ENCODE assay signal across 15 mouse cellular contexts in the genomic region with DNA sequence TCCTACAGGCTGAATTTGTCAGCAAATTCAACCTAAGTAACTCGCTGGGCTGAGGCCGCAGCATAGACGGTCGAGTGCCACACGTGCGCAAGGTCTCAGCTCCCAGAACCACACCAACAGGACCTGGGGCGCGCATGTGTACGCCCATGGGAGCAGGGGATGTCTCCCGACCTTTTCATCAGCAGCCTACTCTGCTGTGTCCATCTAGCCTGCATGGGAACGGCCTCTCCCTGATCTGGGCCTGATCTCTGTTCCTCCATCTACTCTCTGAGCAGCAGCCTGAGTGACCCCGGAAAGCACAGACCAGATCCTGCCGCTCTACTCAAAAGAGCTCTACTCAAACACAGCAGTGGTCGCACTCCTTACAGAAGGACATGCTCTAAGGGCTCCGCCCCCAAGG. TPM values are rescaled to one million over a fixed set of nuclear protein-coding genes. Genes with fewer than 3 reads are reported as not detected.
A peak's percentile ranks its signal among the peaks of the same experiment; 100 is the strongest.
DNase-seq lines count a peak whose midpoint lies in the region; ATAC-seq and TF ChIP-seq lines count a peak whose summit lies in the region.
"Had no signal": no experiment of that assay in that cellular context is flagged by ENCODE, and none has a peak within 500 bp of the region (broad histone marks: within the 10 kb centered on the region; RNA-seq: fewer than 3 reads in every experiment).

No protein-coding gene starts in this region.

- H3K9ac ChIP-seq in forebrain, embryonic 13.5 days: 0 out of 2 replicates have a peak overlapping the region, but pooled peaks have one; percentile 30
- H3K9ac ChIP-seq in forebrain, embryonic 14.5 days (ENCODE audit: low read length): no peak overlapping the region
- no peak overlapping the region for H3K9ac ChIP-seq in kidney, embryonic 15.5 days
- H3K9ac ChIP-seq: forebrain, embryonic 15.5 days had no signal

- H3K9me3 ChIP-seq in forebrain, embryonic 13.5 days (replicated peaks): no peaks in the 10 kb centered on the region
- no peaks in the 10 kb centered on the region for H3K9me3 ChIP-seq in forebrain, embryonic 14.5 days (replicated peaks; ENCODE audit: control insufficient read depth, low read length)
- H3K9me3 ChIP-seq in kidney, embryonic 15.5 days (replicated peaks): no peaks in the 10 kb centered on the region
- no peaks in the 10 kb centered on the region for H3K9me3 ChIP-seq in G1E (replicated peaks)
- H3K9me3 ChIP-seq: forebrain, embryonic 15.5 days had no signal

- H3K4me2 ChIP-seq in forebrain, embryonic 13.5 days: no peak overlapping the region
- no peak overlapping the region for H3K4me2 ChIP-seq in forebrain, embryonic 14.5 days (ENCODE audit: low read length)
- H3K4me2 ChIP-seq in kidney, embryonic 15.5 days: no peak overlapping the region
- H3K4me2 ChIP-seq: forebrain, embryonic 15.5 days had no signal

- H3K79me3 ChIP-seq in C2C12 (ENCODE audit: low read depth): peaks cover 49% of the 10 kb centered on the region

- 88% methylated on average over 15 of the region's 15 CpGs for WGBS in forebrain, embryonic 13.5 days
- WGBS in forebrain, embryonic 14.5 days: 92% methylated on average over 15 of the region's 15 CpGs
- 91% methylated on average over 15 of the region's 15 CpGs for WGBS in kidney, embryonic 15.5 days

- H3K4me3 ChIP-seq in forebrain, embryonic 13.5 days: no peak overlapping the region
- no peak overlapping the region for H3K4me3 ChIP-seq in forebrain, embryonic 14.5 days (ENCODE audit: low read depth, low read length)
- no peak overlapping the region for H3K4me3 ChIP-seq in kidney, embryonic 15.5 days (replicated peaks)
- H3K4me3 ChIP-seq in C2C12 (ENCODE audit: insufficient read depth, poor library complexity, severe bottlenecking) (no peak overlapping the region), G1E (ENCODE audit: low read depth, low read length) (peak overlapping the region; percentile 72)
- H3K4me3 ChIP-seq: forebrain, embryonic 15.5 days had no signal

- TF ChIP-seq CTCF in C2C12 (IDR thresholded peaks at IDR 0.05; ENCODE audit: control insufficient read depth, insufficient read depth, insufficient read length) (no peak), G1E (IDR thresholded peaks at IDR 0.05; ENCODE audit: low read depth, low read length) (no peak)

- no peak for ATAC-seq in forebrain, embryonic 13.5 days
- no peak for ATAC-seq in forebrain, embryonic 14.5 days
- no peak for ATAC-seq in kidney, embryonic 15.5 days (replicated peaks; ENCODE audit: low FRiP score)
- no peak for ATAC-seq in G1E (ENCODE audit: extremely low read depth, insufficient number of reproducible peaks, low FRiP score, poor library complexity, severe bottlenecking)
- ATAC-seq: forebrain, embryonic 15.5 days; Patski had no signal

- H3K27me3 ChIP-seq in forebrain, embryonic 13.5 days: no peaks in the 10 kb centered on the region
- no peaks in the 10 kb centered on the region for H3K27me3 ChIP-seq in forebrain, embryonic 14.5 days (replicated peaks; ENCODE audit: control insufficient read depth, insufficient read depth, low read length)
- H3K27me3 ChIP-seq in kidney, embryonic 15.5 days: no peaks in the 10 kb centered on the region
- no peaks in the 10 kb centered on the region for H3K27me3 ChIP-seq in C2C12 (ENCODE audit: control insufficient read depth, insufficient read depth, insufficient read length)
- no peaks in the 10 kb centered on the region for H3K27me3 ChIP-seq in G1E (ENCODE audit: insufficient read depth, low read length)
- H3K27me3 ChIP-seq: forebrain, embryonic 15.5 days; Patski had no signal

- H3K36me3 ChIP-seq in forebrain, embryonic 13.5 days (ENCODE audit: poor library complexity, severe bottlenecking): peaks cover 59% of the 10 kb centered on the region
- peaks cover 49% of the 10 kb centered on the region for H3K36me3 ChIP-seq in forebrain, embryonic 14.5 days (ENCODE audit: control insufficient read depth, insufficient read depth, low read length)
- H3K36me3 ChIP-seq in kidney, embryonic 15.5 days: peaks cover 51% of the 10 kb centered on the region
- peaks cover 26% of the 10 kb centered on the region for H3K36me3 ChIP-seq in C2C12 (ENCODE audit: control insufficient read depth, insufficient read depth)
- peaks cover 69% of the 10 kb centered on the region for H3K36me3 ChIP-seq in G1E (replicated peaks)

- no peak overlapping the region for H3K27ac ChIP-seq in forebrain, embryonic 13.5 days
- no peak overlapping the region for H3K27ac ChIP-seq in forebrain, embryonic 14.5 days (ENCODE audit: low read depth, low read length)
- H3K27ac ChIP-seq in kidney, embryonic 15.5 days: 0 out of 2 replicates have a peak overlapping the region, but pooled peaks have one; percentile 32
- H3K27ac ChIP-seq: forebrain, embryonic 15.5 days had no signal

- no peak for DNase-seq in forebrain, embryonic 14.5 days (ENCODE audit: low spot score)
- DNase-seq in kidney, adult 9 months: no peak
- DNase-seq in G1E (ENCODE audit: low spot score): no peak
- no peak for DNase-seq in layer of hippocampus, adult 8-10 months (ENCODE audit: low spot score in 2 of 2)
- no peak for DNase-seq in thymus, postnatal 0 days (ENCODE audit: low spot score)
- DNase-seq: adrenal gland, adult 8-10 months; cerebellum, adult 8-10 months; kidney, adult 2 months; lung, postnatal 14 days; thymus, postnatal 25 days had no signal

- peaks cover 78% of the 10 kb centered on the region for H3K79me2 ChIP-seq in C2C12 (ENCODE audit: control insufficient read depth, insufficient read depth)

- H3K4me1 ChIP-seq in forebrain, embryonic 13.5 days: peaks cover 43% of the 10 kb centered on the region
- peaks cover 12% of the 10 kb centered on the region for H3K4me1 ChIP-seq in forebrain, embryonic 14.5 days (ENCODE audit: control insufficient read depth, insufficient read depth, low read length)
- H3K4me1 ChIP-seq in kidney, embryonic 15.5 days: peaks cover 78% of the 10 kb centered on the region
- H3K4me1 ChIP-seq in G1E (ENCODE audit: insufficient read depth, low read depth, low read length): peaks cover 77% of the 10 kb centered on the region

- H3ac ChIP-seq in C2C12 (ENCODE audit: control insufficient read depth, insufficient read length, low read depth): peak overlapping the region; percentile 30

TF ChIP-seq in C2C12, 6 proteins besides CTCF, POLR2A, EP300 and RAD21:
- TF ChIP-seq CEBPB (IDR thresholded peaks at IDR 0.05; ENCODE audit: low read depth) (no peak), MYOG (IDR thresholded peaks at IDR 0.05; ENCODE audit: control insufficient read depth, extremely low read depth, insufficient read length) (no peak), MYOD1 (IDR thresholded peaks at IDR 0.05; ENCODE audit: control insufficient read depth, insufficient read length, low read depth) (no peak), FOSL1 (IDR thresholded peaks at IDR 0.05; ENCODE audit: insufficient read depth, low read length, poor library complexity, severe bottlenecking) (no peak), MAX (IDR thresholded peaks at IDR 0.05) (no peak), USF1 (IDR thresholded peaks at IDR 0.05; ENCODE audit: low read depth) (no peak)

RNA-seq across cellular contexts. Expression of a gene that starts 3.5 kb away (rescaled TPM):
- polyA plus RNA-seq in forebrain, embryonic 13.5 days (2015; fragmentation: Nextera tagmentation; extraction: Ambion mirVana): 151 and 157 TPM in 2 replicates
- 123 and 131 TPM in 2 replicates for polyA plus RNA-seq in forebrain, embryonic 14.5 days (2014; fragmentation: Nextera tagmentation; extraction: Ambion mirVana)
- polyA plus RNA-seq in kidney, embryonic 15.5 days (2015; fragmentation: Nextera tagmentation; extraction: Ambion mirVana): 171 and 182 TPM in 2 replicates
- polyA plus RNA-seq in C2C12 (2012; fragmentation: generic; extraction: Trizol) (77.7 TPM), G1E (2012) (59.1 and 91.6 TPM in 2 replicates)
- total RNA-seq in G1E (2014; fragmentation: Nextera tagmentation) (26.3 and 29.2 TPM in 2 replicates), G1E (2017) (79.4 and 80.9 TPM in 2 replicates)
- 10 to 100 TPM; 16.1 to 18.5 (median 16.4) TPM for total RNA-seq in layer of hippocampus, adult 8-10 months (2022)
- polyA plus RNA-seq in thymus, postnatal 0 days (2015; fragmentation: Nextera tagmentation; extraction: Ambion mirVana): 118 and 133 TPM in 2 replicates

RNA-seq across cellular contexts. Expression of a gene that starts 8.1 kb away (rescaled TPM):
- polyA plus RNA-seq in forebrain, embryonic 13.5 days (2015; fragmentation: Nextera tagmentation; extraction: Ambion mirVana): 78.7 and 83.5 TPM in 2 replicates
- 116 and 123 TPM in 2 replicates for polyA plus RNA-seq in forebrain, embryonic 14.5 days (2014; fragmentation: Nextera tagmentation; extraction: Ambion mirVana)
- 67.6 and 73.2 TPM in 2 replicates for polyA plus RNA-seq in kidney, embryonic 15.5 days (2015; fragmentation: Nextera tagmentation; extraction: Ambion mirVana)
- polyA plus RNA-seq in C2C12 (2012; fragmentation: generic; extraction: Trizol) (59.4 TPM), G1E (2012) (16.0 and 19.8 TPM in 2 replicates)
- total RNA-seq in G1E (2014; fragmentation: Nextera tagmentation) (68.0 and 85.4 TPM in 2 replicates), G1E (2017) (51.7 TPM in 2 replicates)
- 100 to 1,000 TPM in 1 of 4 experiments, 10 to 100 TPM in 3; 85.3 to 108 (median 90.5) TPM for total RNA-seq in layer of hippocampus, adult 8-10 months (2022)
- 92.2 and 95.2 TPM in 2 replicates for polyA plus RNA-seq in thymus, postnatal 0 days (2015; fragmentation: Nextera tagmentation; extraction: Ambion mirVana)

RNA-seq across cellular contexts. Expression of a gene that starts 22.5 kb away (rescaled TPM):
- polyA plus RNA-seq in forebrain, embryonic 13.5 days (2015; fragmentation: Nextera tagmentation; extraction: Ambion mirVana): 13.0 and 18.3 TPM in 2 replicates
- 17.2 and 17.4 TPM in 2 replicates for polyA plus RNA-seq in forebrain, embryonic 14.5 days (2014; fragmentation: Nextera tagmentation; extraction: Ambion mirVana)
- 7.8 and 9.4 TPM in 2 replicates for polyA plus RNA-seq in kidney, embryonic 15.5 days (2015; fragmentation: Nextera tagmentation; extraction: Ambion mirVana)
- polyA plus RNA-seq in C2C12 (2012; fragmentation: generic; extraction: Trizol) (0.16 TPM), G1E (2012) (21.0 and 25.0 TPM in 2 replicates)
- total RNA-seq in G1E (2014; fragmentation: Nextera tagmentation) (1.2 and 2.1 TPM in 2 replicates), G1E (2017) (0.64 and 0.71 TPM in 2 replicates)
- total RNA-seq in layer of hippocampus, adult 8-10 months (2022): 10 to 100 TPM; 26.5 to 35.8 (median 29.7) TPM
- polyA plus RNA-seq in thymus, postnatal 0 days (2015; fragmentation: Nextera tagmentation; extraction: Ambion mirVana): 2.8 and 3.0 TPM in 2 replicates

RNA-seq across cellular contexts. Expression of a gene that starts 57.0 kb away (rescaled TPM):
- polyA plus RNA-seq in forebrain, embryonic 13.5 days (2015; fragmentation: Nextera tagmentation; extraction: Ambion mirVana): 1.5 and 1.7 TPM in 2 replicates
- polyA plus RNA-seq in forebrain, embryonic 14.5 days (2014; fragmentation: Nextera tagmentation; extraction: Ambion mirVana): 1.2 TPM in 2 replicates
- polyA plus RNA-seq in kidney, embryonic 15.5 days (2015; fragmentation: Nextera tagmentation; extraction: Ambion mirVana): 3.4 and 5.8 TPM in 2 replicates
- polyA plus RNA-seq in C2C12 (2012; fragmentation: generic; extraction: Trizol) (0.55 TPM), G1E (2012) (7.5 and 7.6 TPM in 2 replicates)
- total RNA-seq in G1E (2014; fragmentation: Nextera tagmentation) (1.7 and 2.5 TPM in 2 replicates), G1E (2017) (5.5 and 5.8 TPM in 2 replicates)
- 1 to 10 TPM in 2 of 4 experiments, under 1 TPM in 2; 0.83 to 1.3 (median 1.1) TPM for total RNA-seq in layer of hippocampus, adult 8-10 months (2022)
- 3.7 and 4.4 TPM in 2 replicates for polyA plus RNA-seq in thymus, postnatal 0 days (2015; fragmentation: Nextera tagmentation; extraction: Ambion mirVana)
- polyA plus RNA-seq: Patski had no signal
